Mouse (Mus musculus) kidney, adult 10 weeks (tissue): ENCODE results near the gene Tmem240. TPM values are rescaled to one million over a fixed set of nuclear protein-coding genes. Genes with fewer than 3 reads are reported as not detected.

Source experiments
- polyA plus RNA-seq: library from polyadenylated mRNA; stranded (reverse); fragments of 350-450 nt; fragmentation: Illumina TruSeq; extraction: RNeasy Lipid Tissue Mini Kit (QIAGEN cat#74804); gene quantifications from one replicate; pipeline ENCODE4 v1.2.3, GENCODE M21; 2014; ENCODE audit warnings: low read depth, low replicate concordance

The Tmem240 gene
- not detected for polyA plus RNA-seq

GRCm38 (mm10) chr4:155734350-155734941, at the start of gene Tmem240:
Gene Tmem240, plus strand, starts transcription at chr4:155734800.

GRCm38 (mm10) chr4:155694111-155694481, 40.5 kb upstream of the Tmem240 start, which contains the start of gene Fndc10:
Gene Fndc10, plus strand, starts transcription at chr4:155694342.

DNA sequence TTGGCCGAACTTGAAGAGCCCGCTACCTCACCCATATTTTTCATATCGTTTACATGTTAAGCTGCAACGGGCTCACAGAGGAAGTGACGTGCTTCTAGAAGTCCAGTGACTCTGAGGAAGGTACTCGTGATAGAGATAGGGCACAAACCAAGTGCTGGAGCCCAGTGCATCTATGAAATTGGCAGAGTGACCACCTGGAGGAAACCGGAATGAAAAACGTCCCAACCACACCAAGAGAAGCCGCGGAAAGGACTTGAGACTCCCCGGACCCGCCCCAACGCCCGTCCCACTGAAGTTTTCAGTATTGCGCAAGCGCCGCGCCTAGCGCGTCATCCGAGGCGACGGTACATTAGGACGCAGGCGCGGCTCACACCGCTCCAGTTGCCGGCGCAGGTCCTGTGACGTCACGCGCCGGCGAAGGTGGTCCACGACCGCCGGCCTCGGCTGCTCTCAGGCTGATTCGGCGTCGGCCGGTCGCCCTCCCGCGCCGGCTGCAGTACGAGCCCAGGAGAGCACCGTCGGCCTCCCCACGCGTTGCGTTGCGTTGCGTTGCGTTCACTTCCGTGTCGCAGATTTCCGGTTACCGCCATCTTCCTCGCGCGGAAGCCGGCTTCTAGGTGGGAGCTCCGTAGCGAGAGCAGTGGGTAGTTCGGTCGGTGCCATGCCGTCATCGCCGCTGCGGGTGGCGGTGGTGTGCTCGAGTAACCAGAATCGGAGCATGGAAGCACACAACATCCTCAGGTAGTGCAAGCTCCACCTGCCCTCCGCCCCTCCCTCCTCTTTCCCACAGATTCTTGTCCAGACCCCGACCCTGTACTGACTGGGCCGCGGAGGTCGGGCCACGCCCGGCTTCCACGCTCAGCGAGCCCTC, 29.6 kb upstream of the Tmem240 start, which contains the start of gene Ssu72:
Gene Ssu72 (plus strand): TSS at position 80 of the 871 bp plus-strand sequence.

GRCm38 (mm10) chr4:155760613-155761355, 26.2 kb downstream of the Tmem240 start, which contains the start of gene Atad3a:
Gene Atad3a, minus strand, starts transcription at chr4:155761093.

DNA sequence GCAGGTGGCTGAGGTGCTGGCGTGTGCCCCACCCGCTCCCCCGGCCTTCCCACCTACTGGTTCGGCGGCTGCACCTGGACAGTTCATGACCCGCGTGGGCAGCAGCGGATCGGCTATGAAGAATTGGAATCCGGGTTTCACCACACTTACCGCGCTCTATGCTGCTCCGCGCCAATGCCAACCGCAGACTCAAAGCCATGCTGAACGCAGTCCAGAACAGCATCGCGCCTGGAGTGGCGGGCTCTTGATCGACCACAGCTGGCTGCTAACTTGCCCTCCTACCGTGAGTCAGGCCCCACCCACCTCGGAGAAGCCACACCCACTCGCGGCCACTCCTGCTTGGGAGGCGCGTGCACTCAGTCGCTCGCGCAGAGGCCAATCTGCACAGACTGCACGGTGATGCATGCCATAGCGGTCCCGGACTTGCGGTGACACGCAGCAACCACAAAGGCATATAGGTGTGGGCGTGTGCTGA, 39.7 kb downstream of the Tmem240 start, which contains the start of gene Vwa1:
Gene Vwa1 (minus strand): TSS at position 419 of the 475 bp plus-strand sequence.

DNA sequence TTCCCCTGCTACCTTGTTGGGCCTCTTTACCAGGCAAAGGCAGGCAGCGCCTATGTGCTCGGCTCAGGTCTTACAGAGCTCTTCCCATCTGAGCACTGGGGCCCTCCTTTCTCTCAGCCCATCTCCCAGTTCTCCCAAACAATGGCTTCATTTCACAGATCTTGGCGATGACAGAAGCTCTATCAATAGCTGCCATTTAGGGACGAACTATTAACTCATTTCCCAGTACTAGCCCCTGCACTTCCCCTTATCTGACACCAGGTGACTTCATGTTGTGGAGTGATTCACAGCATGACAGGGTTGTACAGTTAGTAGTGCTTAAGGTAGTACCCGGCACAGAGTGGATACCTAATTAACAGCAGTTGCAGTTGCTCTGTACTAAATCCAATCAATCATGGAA, 51.2 kb downstream of the Tmem240 start, which contains the start of gene Tmem88b:
Gene Tmem88b (minus strand): TSS at position 56 of the 400 bp plus-strand sequence.

DNA sequence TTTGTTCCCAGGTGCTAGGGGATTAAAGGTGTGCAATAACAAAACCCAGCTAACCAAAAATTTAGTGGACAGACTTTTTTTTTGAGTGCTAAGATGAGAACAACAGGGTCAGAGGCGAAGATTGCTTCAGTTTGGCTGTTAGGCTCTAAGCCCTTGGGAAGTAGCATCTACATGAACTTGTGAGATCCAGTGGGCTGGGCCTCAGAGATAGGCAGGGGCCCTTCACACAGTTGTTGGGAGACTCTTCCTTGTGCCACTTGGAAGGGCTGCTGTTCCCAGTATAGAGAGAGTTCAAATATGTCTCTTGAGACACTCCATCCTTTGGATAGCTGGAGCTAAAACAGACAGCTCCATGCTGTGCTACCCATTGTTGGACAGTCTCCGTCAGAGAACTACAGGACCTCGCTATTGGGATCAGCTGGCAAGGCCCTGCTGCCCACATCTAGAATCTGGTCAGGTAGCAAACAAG, 55.5 kb downstream of the Tmem240 start, which contains the start of gene Ankrd65:
Gene Ankrd65 (plus strand): TSS at position 419 of the 469 bp plus-strand sequence.

Other genes starting within 250 kb of the Tmem240 start
- 121 TPM for gene Gnb1, start 243.4 kb upstream of the Tmem240 start, polyA plus RNA-seq
- 49.5 TPM for gene Nadk, start 172.4 kb upstream of the Tmem240 start, polyA plus RNA-seq
- 9.5 TPM for gene Slc35e2, start 133.4 kb upstream of the Tmem240 start, polyA plus RNA-seq
- gene Cdk11b, start 109.9 kb upstream of the Tmem240 start, polyA plus RNA-seq, result 57.7 TPM
- not detected for gene Gm10563, start 89.4 kb upstream of the Tmem240 start, polyA plus RNA-seq
- 0.61 TPM for gene Mmp23, start 81.4 kb upstream of the Tmem240 start, polyA plus RNA-seq
- 0.73 TPM for gene Mib2, start 65.6 kb upstream of the Tmem240 start, polyA plus RNA-seq
- gene Fndc10, start 40.5 kb upstream of the Tmem240 start, polyA plus RNA-seq, result not detected
- 74.9 TPM for gene Ssu72, start 30.0 kb upstream of the Tmem240 start, polyA plus RNA-seq
- gene Atad3a, start 26.3 kb downstream of the Tmem240 start, polyA plus RNA-seq, result 5.9 TPM
- gene Vwa1, start 39.9 kb downstream of the Tmem240 start, polyA plus RNA-seq, result 3.3 TPM
- 2.2 TPM for gene Tmem88b, start 51.1 kb downstream of the Tmem240 start, polyA plus RNA-seq
- not detected for gene Ankrd65, start 55.6 kb downstream of the Tmem240 start, polyA plus RNA-seq
- gene Mrpl20, start 68.1 kb downstream of the Tmem240 start, polyA plus RNA-seq, result 87.6 TPM
- gene Ccnl2, start 77.7 kb downstream of the Tmem240 start, polyA plus RNA-seq, result 37.9 TPM
- gene Aurkaip1, start 96.5 kb downstream of the Tmem240 start, polyA plus RNA-seq, result 6.3 TPM
- 43.1 TPM for gene Mxra8, start 104.9 kb downstream of the Tmem240 start, polyA plus RNA-seq
- 3.0 TPM for gene Dvl1, start 112.6 kb downstream of the Tmem240 start, polyA plus RNA-seq
- gene Tas1r3, start 128.6 kb downstream of the Tmem240 start, polyA plus RNA-seq, result not detected
- gene Cptp, start 134.6 kb downstream of the Tmem240 start, polyA plus RNA-seq, result 6.4 TPM
- 1.9 TPM for gene Ints11, start 134.7 kb downstream of the Tmem240 start, polyA plus RNA-seq
- gene Pusl1, start 157.0 kb downstream of the Tmem240 start, polyA plus RNA-seq, result 1.4 TPM
- gene Acap3, start 157.0 kb downstream of the Tmem240 start, polyA plus RNA-seq, result 0.97 TPM
- 50.5 TPM for gene Ube2j2, start 209.0 kb downstream of the Tmem240 start, polyA plus RNA-seq
- 28.0 TPM for gene C1qtnf12, start 227.5 kb downstream of the Tmem240 start, polyA plus RNA-seq